Mouse (Mus musculus) lung, postnatal 14 days (tissue): Measurements from ENCODE around the gene Osbpl5.
A peak's percentile ranks its signal among the peaks of the same experiment; 100 is the strongest.

Experiments used
- DNase-seq: peaks from one replicate; pipeline ENCODE4 v3.0.0; 2021

The Osbpl5 gene

GRCm38 (mm10) chr7:143753990-143754715 lies 2.6 kb downstream of the Osbpl5 start:
- DNase-seq, result peak; percentile 81

GRCm38 (mm10) chr7:143752606-143753005 lies 4.2 kb downstream of the Osbpl5 start:
- no peak for DNase-seq

- no peak for DNase-seq
These were observed 4.7 kb downstream of the Osbpl5 start for GRCm38 (mm10) chr7:143752056-143752455.

GRCm38 (mm10) chr7:143751380-143751779 lies 5.4 kb downstream of the Osbpl5 start:
- DNase-seq, result no peak

- DNase-seq, result no peak
These were observed 7.7 kb downstream of the Osbpl5 start for GRCm38 (mm10) chr7:143749045-143749444.

GRCm38 (mm10) chr7:143748041-143748868 lies 8.5 kb downstream of the Osbpl5 start:
- DNase-seq, result peak; percentile 93

- DNase-seq, result no peak
These were observed 16.1 kb downstream of the Osbpl5 start for GRCm38 (mm10) chr7:143740653-143741052.

GRCm38 (mm10) chr7:143739511-143740461 lies 17.0 kb downstream of the Osbpl5 start:
- DNase-seq, result peak; percentile 87

GRCm38 (mm10) chr7:143738601-143739006 lies 18.2 kb downstream of the Osbpl5 start:
- peak; percentile 56 for DNase-seq

- no peak for DNase-seq
These were observed 18.6 kb downstream of the Osbpl5 start for GRCm38 (mm10) chr7:143738194-143738593.

- DNase-seq, result no peak
These were observed 23.0 kb downstream of the Osbpl5 start for GRCm38 (mm10) chr7:143733746-143734145.

- peak; percentile 44 for DNase-seq
These were observed 26.9 kb downstream of the Osbpl5 start for GRCm38 (mm10) chr7:143729886-143730285.

GRCm38 (mm10) chr7:143726396-143726795 lies 30.4 kb downstream of the Osbpl5 start:
- peak; percentile 29 for DNase-seq

GRCm38 (mm10) chr7:143723841-143724240 lies 32.9 kb downstream of the Osbpl5 start:
- DNase-seq, result peak; percentile 61

- no peak for DNase-seq
These were observed 34.1 kb downstream of the Osbpl5 start for GRCm38 (mm10) chr7:143722646-143723045.

GRCm38 (mm10) chr7:143717811-143718210 lies 39.0 kb downstream of the Osbpl5 start:
- peak; percentile 75 for DNase-seq

GRCm38 (mm10) chr7:143713421-143713820 lies 43.4 kb downstream of the Osbpl5 start:
- no peak for DNase-seq

GRCm38 (mm10) chr7:143712771-143713348 lies 43.9 kb downstream of the Osbpl5 start:
- no peak for DNase-seq

- DNase-seq, result peak; percentile 27
These were observed 44.8 kb downstream of the Osbpl5 start for GRCm38 (mm10) chr7:143712023-143712422.

GRCm38 (mm10) chr7:143711381-143711780 lies 45.4 kb downstream of the Osbpl5 start:
- DNase-seq, result no peak

- DNase-seq, result no peak
These were observed 47.4 kb downstream of the Osbpl5 start for GRCm38 (mm10) chr7:143709395-143709794.

- DNase-seq, result peak; percentile 97
These were observed 49.9 kb downstream of the Osbpl5 start for GRCm38 (mm10) chr7:143706697-143707438.
